Mouse (Mus musculus) heart, postnatal 14 days (tissue): ENCODE results near the gene Gm4881. TPM values are rescaled to one million over a fixed set of nuclear protein-coding genes. Genes with fewer than 3 reads are reported as not detected.
A peak's percentile ranks its signal among the peaks of the same experiment; 100 is the strongest.

Source experiments
- DNase-seq, 2 experiments: peaks; one replicate each; pipeline ENCODE4 v3.0.0; 2021 to 2022
- intact Hi-C: fragments of 180-260 bp; cut with DNase I; formaldehyde crosslinking; loops from one replicate; pipeline ENCODE4 v1.15.1; 2025
- long read RNA-seq, 2 experiments: library from polyadenylated mRNA; stranded (forward); transcript quantifications; one replicate each; pipeline ENCODE4 v2.0.0; 2021
- total RNA-seq, 2 experiments: library from RNA; stranded (reverse); gene quantifications; 2 replicates each; pipeline ENCODE4 v1.2.3; 2021

Gene Gm4881
- total RNA-seq: not detected
- long read RNA-seq, experiment 1: 0 reads
- long read RNA-seq, experiment 2: 0 reads

GRCm38 (mm10) chr7:24944257-24944950 is at the start of gene Gm4881:
Gene Gm4881, minus strand, starts transcription at chr7:24944494.
- intact Hi-C loops: no loop called here
- no peak for DNase-seq

- intact Hi-C loops: no loop called here
- no peak for DNase-seq
Observed at GRCm38 (mm10) chr7:24993081-24993480, 48.8 kb upstream of the Gm4881 start.

GRCm38 (mm10) chr7:24990478-24990877 is 46.2 kb upstream of the Gm4881 start:
- intact Hi-C loops: no loop called here
- no peak for DNase-seq

- intact Hi-C loops: no loop called here
- DNase-seq: no peak
Observed at GRCm38 (mm10) chr7:24987941-24988340, 43.6 kb upstream of the Gm4881 start.

GRCm38 (mm10) chr7:24985799-24986198 is 41.5 kb upstream of the Gm4881 start:
- no peak for DNase-seq
- intact Hi-C loops: no loop called here

GRCm38 (mm10) chr7:24984307-24984706 is 40.0 kb upstream of the Gm4881 start:
- no peak for DNase-seq
- intact Hi-C loops: no loop called here

DNA sequence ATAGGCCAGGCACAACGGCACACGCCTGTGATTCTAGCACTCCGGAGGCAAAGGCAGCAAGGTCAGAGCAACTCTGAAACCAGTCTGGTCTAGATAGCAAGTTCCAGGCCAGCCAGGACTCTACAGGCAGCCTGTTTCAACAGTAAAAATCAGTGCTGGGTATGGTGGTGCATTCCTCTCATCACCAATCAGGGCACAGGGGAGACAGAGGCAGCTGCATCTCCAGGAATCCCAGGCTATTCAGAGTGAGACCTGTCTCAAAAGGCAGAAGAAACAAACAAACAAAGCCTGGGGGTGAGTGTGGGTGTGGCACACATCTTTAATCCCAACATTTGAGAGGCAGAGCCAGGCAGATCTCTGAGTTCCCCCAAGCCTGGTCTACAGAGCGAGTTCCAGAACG is 39.1 kb upstream of the Gm4881 start:
- intact Hi-C loops: no loop called here
- no peak for DNase-seq

DNA sequence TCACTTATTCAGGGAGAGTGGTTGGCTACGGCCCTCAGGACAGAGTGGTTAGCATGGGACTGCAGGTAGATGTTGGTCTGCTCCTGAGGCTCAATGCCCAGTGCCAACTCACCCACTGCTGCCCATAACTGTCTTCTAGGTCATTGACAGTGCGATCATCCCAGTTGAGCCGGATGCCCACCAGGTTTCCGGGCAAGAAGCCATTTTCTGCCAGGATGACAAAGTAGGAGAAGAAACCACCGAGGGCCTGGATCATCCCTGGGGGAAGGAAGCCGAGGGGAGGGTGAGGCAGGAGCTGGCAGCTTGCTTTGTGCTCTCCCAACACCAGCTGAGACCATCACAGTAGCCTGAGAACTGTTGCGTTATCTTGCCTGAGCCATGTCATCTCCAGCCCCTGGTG is 36.1 kb upstream of the Gm4881 start:
- intact Hi-C loops: no loop called here
- DNase-seq: no peak

- intact Hi-C loops: loop anchor here (10.0 kb wide), 1 partner anchor 336 kb away; the partner anchor contains the start of gene Megf8
- no peak for DNase-seq
Observed at GRCm38 (mm10) chr7:24978781-24979180, 34.5 kb upstream of the Gm4881 start.

DNA sequence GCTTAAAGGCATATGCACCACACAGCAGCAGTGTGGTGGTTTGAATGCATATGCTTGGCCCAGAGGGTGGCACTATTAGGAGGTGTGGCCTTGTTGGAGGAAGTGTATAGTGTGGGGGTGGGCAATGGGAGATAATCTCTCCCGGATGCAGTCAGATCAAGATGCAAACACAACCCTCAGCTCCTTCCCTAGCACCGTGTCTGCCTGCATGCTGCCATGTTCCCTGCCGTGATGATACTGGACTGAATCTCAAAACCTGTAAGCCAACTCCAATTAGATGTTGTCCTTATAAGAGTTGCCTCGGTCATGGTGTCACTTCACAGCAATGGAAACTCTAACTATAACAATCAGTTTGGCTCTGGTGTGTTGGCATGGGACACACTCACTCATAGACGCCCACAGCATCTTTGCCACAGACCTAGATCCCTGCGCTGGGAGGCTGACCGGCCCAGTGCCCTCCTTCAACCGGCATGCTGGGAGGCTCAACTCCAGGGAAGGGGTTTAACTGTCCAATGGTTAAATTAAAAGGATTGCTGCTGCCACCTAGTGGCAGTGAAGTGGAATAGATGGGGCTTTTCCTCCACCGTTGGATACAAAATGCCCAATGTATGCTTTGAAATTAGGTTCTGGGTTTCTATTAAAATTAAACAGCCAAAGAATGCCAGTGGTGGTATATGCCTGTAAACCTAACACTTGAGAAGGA is 30.8 kb upstream of the Gm4881 start:
- peak; percentile 32 to 45 for DNase-seq
- intact Hi-C loops: loop anchor here (5.0 to 10.0 kb wide), 3 partner anchors 73 to 340 kb away; partner anchors contain the start of genes Arhgef1 and Megf8

DNA sequence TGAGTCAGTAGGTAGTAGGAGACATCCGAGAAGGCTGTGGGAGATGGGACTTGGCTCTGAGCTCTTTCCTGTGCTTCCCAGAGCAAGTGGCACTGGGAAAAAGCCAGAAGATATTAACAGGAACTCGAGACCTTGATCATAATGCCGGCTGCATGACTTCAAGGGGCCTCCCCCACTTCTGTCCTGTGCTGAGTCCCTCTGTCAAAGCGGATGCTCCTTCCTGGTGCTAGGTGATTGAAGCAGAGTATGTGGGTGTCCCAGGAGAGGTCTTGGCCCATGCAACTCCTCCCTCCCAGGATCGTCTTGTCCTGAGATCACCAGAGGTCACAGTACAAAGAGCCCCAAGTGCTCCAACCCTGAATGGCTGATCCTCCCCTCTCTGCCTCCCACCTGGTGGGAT is 29.6 kb upstream of the Gm4881 start:
- intact Hi-C loops: loop anchor here (5.0 to 10.0 kb wide), 3 partner anchors 72 to 341 kb away; partner anchors contain the start of genes Arhgef1 and Megf8
- DNase-seq: no peak

DNA sequence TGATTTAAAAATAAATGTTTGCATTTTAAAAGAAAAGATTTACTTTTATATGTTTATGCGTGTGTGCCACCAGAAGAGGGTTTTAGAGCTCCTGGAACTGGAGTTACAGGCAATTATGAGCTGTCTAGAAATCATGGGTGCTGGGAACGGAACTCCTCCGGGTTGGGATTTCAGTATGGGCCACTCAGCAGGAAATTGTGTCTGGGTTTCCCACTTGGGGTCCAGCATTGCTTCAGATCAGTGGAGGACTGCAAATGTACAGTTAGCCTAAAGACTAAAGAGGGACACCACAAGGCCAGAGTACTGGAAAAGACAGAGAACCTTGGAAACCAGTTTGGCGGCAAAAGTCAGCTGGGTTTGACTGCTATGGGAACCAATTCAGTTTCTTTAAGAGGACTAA is 28.9 kb upstream of the Gm4881 start:
- no peak for DNase-seq
- intact Hi-C loops: loop anchor here (5.0 to 10.0 kb wide), 3 partner anchors 71 to 342 kb away; partner anchors contain the start of genes Arhgef1 and Megf8

DNA sequence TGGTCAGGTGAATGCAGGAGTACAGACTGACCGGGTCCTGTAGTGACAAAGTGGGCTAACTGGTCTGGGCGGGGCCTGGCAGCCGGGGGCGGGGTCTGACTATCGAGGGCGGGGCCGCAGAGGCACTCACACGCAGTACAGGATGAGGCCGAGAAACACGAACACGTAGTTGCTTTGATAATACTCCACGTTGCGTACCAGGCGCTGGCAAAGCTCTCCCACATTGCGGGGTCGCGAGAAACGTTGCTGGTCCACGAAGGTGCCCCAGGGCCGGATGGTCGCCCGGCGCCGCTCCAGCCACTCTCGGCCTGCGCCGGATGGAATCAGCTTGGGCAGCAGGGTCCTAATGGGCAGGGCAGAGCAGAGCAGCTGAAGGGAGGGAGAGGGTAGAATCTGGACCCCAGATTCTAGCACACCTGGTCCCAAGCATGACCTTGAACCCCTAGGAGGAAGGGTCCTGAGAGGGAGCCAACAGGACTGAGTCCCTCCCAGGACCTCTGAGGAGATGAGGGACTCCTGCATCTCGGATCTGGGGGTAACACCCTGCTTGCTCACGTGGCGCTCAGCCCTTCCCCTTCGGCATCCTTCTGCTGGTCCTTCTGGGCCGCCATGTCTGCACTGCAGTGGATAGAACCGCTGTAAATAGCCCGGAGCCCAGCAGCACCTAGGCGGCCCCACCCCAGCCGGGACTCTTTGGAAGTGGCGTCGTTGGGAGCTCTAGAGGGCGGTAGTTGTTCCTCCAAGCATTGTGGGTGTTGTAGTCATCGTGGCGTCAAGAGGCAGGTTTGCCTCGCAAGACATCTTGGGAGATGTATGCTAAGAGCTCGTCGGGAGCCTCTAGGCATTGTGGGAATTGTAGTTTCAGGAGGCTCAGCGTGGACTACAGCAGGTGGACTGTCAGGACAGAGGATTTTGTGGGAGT is 27.9 kb upstream of the Gm4881 start, which contains the start of gene Rabac1:
Gene Rabac1, minus strand, starts transcription at position 783 of the 922 bp plus-strand sequence.
- intact Hi-C loops: loop anchor here (5.0 to 10.0 kb wide), 3 partner anchors 70 to 343 kb away; partner anchors contain the start of genes Arhgef1 and Megf8
- DNase-seq: peak; percentile 87 to 89

- DNase-seq: peak; percentile 46 to 59
- intact Hi-C loops: loop anchor here (5.0 to 10.0 kb wide), 3 partner anchors 69 to 343 kb away; partner anchors contain the start of genes Arhgef1 and Megf8
Observed at GRCm38 (mm10) chr7:24971261-24971971, 27.1 kb upstream of the Gm4881 start.

DNA sequence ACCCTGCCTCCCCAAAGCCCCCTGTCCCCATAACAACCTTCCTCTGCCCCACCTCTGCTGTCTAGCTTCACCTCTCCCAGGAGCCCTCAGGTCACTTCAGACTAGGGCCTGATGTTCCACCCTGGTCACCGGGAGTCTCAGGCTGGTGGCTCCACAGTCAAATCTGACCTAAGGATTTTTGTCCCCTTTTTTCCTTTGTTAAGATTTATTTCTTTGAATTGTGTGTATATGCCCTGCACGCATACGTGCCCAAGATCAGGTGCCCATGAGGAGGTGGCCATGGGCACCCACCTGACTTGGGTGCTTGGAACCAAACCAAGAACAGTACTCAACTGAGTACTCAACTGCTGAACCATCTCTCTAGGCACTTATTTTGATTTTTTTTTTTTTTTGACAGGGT is 26.0 kb upstream of the Gm4881 start:
- intact Hi-C loops: loop anchor here (5.0 to 10.0 kb wide), 3 partner anchors 68 to 344 kb away; partner anchors contain the start of genes Arhgef1 and Megf8
- DNase-seq: no peak

DNA sequence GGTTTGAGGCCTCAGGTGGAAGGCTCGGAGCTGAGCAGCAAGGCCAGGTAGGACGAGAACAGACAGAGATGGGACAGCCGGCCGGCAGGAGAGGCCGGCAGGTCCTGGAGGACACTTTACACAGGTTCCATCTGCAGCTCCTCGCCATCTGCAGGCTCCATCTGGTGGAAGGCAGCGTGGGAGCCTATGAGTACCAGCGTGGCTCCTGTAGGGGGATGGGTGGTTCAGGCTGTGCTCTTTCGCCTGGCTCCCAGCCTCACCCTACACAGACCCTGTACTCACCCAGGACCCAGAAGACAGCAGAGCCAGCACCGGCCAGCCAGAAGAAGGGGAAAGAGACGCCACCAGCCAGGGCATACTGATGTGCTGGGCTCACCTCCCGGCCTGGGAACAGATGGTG is 25.5 kb upstream of the Gm4881 start:
- DNase-seq: no peak
- intact Hi-C loops: loop anchor here (5.0 to 10.0 kb wide), 3 partner anchors 68 to 345 kb away; partner anchors contain the start of genes Arhgef1 and Megf8

GRCm38 (mm10) chr7:24968463-24968862 is 24.2 kb upstream of the Gm4881 start:
- intact Hi-C loops: no loop called here
- DNase-seq: no peak

DNA sequence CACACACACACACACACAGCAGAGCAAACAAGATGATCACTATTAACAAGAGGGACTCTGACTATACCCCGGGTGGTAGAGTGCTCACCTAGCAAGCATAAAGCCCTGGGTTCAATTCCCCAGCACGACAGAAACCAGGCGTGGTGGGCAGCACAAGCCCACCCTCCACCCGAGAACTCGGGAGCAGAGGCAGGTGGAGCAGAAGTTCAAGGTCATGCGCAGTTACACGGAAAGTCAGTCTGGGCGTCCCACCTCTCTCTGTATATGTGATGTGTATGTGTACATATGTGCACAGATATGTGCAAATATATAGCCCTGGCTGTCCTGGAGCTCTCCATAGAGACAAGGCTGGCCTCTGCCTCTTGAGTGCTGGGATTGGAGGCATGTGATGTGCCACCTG is 23.7 kb upstream of the Gm4881 start:
- intact Hi-C loops: no loop called here
- DNase-seq: no peak

DNA sequence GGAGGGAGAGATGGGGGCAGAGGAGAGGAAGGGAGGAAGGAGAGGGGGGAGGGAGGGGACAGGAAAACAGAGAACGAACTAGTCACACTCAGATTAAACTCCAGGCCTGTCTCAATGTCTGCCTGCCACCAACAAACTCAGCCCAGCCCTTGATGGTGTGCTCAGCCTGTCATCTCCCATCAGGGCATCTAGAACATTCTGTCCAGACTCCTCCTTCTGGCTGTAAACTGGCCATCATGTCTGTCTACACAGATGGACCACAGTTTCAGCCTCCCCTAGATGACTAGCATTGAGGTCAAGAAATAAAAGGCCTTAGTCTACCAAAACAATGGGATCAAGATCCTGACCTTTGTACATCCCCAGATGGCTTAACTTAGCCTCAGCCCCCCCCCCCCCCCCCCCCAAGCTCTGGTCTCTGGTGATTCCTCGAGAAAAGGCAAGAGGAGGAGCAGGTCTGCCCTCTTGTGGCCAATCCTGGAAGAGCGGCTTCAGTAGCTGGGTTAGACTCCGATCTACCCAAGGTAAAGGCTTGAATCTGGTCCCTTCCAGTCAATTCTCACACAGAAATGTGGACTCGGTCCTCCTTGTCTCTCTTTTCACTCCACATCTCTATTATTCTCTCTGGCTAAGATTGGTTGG is 20.7 kb upstream of the Gm4881 start:
- DNase-seq: peak; percentile 79 to 88
- intact Hi-C loops: loop anchor here (2.0 kb wide), 1 partner anchor 74 kb away; no protein-coding TSS in a partner anchor
